Mouse (Mus musculus): ENCODE measurements around the gene Crybb3. TPM values are rescaled to one million over a fixed set of nuclear protein-coding genes. Genes with fewer than 3 reads are reported as not detected.
"Not testable (repeated sequence)": the region's sequence is repeated elsewhere in the genome, so short reads cannot be mapped to it uniquely, and the experiment has no call there.

Crybb3 gene
- under 1 TPM; 0.54 to 0.66 TPM for total RNA-seq (2021)
- long read RNA-seq, experiment 1, partial matches to known transcripts = 1 of 2 reads
- long read RNA-seq, experiment 1, other reads (novel, unspliced or antisense) = 0 of 2 reads
- long read RNA-seq, experiment 2 = 0 reads

GRCm38 (mm10) chr5:113081439-113081838, at the start of gene Crybb3:
Gene Crybb3, minus strand, starts transcription at chr5:113081584.
- intact Hi-C loops (cut with DNase I) = loop anchor here (2.0 to 10.0 kb wide), 2 partner anchors 647 to 827 kb away; partner anchors contain the start of genes Cryba4 and Crybb1
- DNase-seq = no peak

- no peak for DNase-seq
- intact Hi-C loops (cut with DNase I) = no loop called here
Observed at GRCm38 (mm10) chr5:113128426-113128825, 47.0 kb upstream of the Crybb3 start.

GRCm38 (mm10) chr5:113126476-113126875, 45.1 kb upstream of the Crybb3 start:
- DNase-seq = no peak
- intact Hi-C loops (cut with DNase I) = no loop called here

DNA sequence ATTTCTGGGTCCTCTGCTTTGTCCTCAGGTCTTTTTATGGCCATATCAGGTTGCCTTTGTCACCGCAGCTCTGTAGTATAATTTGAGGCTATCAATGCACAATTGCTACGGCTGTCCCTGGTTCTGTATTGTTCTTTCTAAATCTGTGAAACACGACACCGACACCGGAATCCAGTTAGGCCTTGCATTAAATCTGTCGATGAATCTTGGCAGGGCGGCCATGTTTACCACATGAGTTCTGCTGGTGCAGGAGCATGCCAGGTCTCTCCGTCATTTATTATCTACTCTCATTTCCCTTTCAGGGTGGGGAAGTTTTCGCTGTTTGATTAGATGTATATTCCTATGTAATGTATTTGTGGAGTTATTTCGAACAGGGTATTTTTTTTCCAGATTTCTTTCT, 42.3 kb upstream of the Crybb3 start:
- intact Hi-C loops (cut with DNase I) = no loop called here
- DNase-seq = no peak

DNA sequence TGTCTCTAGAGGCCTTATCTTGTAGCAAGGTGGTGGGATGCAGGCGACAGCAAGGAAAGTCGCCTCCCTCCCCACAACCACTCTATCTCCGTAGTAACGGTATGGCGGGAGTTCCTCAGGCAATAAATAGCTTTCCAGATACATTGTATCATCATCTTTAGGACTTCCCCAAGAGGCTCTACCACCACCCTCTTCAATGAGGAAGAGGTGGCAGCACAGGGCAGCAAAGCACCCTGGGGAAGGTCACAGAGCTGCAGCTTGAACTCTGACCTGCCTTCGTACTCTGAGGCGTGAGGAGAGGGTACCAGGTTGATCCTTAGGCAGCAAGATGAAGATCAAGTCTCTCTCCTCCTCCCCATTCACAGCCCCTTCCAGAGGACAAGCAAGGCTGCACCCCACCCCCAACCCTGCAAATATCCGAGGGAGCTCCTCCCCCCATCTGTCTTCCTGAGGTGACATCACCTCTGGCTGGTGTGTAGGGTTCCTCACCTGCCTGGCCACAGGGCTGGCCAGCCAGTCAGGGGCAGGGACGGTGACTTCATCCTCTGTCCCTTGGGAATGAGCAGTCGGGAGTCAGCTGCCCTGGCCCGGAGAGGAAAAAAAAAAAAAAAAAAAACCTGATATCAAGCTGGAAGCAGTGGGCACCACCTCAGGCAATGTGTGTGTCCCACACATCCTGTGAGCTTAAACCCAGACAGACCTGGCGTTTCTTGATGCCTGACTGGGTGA, 41.1 kb upstream of the Crybb3 start:
- intact Hi-C loops (cut with DNase I) = no loop called here
- DNase-seq = no peak

- intact Hi-C loops (cut with DNase I) = no loop called here
- no peak for DNase-seq
Observed at GRCm38 (mm10) chr5:113121591-113121875, 40.1 kb upstream of the Crybb3 start.

- DNase-seq = no peak
- intact Hi-C loops (cut with DNase I) = no loop called here
Observed at GRCm38 (mm10) chr5:113120741-113121590, 39.6 kb upstream of the Crybb3 start.

DNA sequence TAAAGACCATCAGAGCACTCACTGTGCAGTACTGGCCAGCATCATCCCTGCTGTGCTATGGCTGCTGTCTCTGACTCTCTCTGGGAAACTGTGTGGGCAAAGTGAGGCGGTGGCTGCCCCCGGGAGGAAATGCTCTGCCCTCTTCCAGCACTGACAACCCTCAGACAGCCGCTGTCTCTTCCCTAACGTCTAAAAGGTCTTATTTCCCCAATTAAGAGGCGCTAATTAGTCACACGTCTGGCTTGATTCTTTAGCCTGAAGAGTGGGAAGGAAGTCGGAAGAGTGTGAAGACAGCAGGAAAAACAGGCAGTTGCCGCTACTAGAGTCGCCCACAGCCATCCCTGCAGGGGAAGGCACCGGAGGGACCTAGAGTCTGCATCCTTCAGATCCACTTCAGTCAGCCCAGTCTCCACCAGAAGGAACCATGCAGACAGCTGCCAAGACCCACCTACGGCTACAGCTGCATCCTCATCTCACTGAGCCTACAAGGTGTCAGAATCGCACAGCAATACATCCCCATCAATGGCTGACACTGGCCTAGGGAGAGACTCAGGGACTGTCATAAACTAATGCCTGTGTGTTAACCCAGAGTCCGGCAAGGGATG, 38.6 kb upstream of the Crybb3 start:
- no peak for DNase-seq
- intact Hi-C loops (cut with DNase I) = no loop called here

GRCm38 (mm10) chr5:113119291-113119690, 37.9 kb upstream of the Crybb3 start:
- DNase-seq = no peak
- intact Hi-C loops (cut with DNase I) = no loop called here

DNA sequence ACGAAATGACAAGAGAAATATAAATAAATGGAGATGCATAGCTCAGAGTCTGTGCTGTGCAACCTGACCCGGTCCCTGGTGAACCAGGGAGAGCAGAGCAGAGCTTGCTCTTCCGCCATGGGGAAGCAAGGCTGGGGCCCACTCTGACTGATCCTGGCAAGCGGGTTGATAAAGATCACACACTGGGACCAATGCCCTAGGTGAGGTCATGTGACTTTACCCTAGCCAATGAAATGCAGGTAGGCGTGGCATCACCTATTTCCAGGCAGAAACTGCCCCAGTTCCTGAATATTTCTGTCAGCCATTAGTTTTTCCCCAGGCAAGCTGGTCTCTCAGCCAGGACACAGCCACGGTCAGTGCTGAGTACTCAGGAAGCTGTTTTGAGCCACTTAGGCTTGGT, 37.3 kb upstream of the Crybb3 start:
- DNase-seq = no peak

DNA sequence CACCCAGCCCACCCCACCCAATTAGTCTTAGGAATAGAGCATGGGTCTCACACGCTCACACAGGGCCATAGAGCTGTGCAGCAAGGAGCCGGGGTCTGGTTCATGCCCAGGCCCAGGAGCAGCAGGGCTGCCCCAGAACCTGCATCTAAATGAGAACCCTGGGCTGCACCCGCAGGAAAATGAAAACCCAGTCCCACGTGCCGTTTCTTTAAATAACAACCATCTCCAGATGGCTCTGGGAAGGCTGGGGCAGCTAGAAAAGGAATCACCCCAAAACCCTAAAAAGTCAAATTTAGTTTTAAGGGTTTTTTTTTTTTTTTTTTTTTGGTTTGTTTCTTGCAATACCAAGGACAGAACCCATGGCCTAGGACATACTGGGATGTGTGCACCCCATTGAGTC, 36.0 kb upstream of the Crybb3 start:
- intact Hi-C loops (cut with DNase I) = no loop called here

More for the DNA sequence above, 37.3 kb upstream of the Crybb3 start:
- intact Hi-C loops (cut with DNase I) = no loop called here

GRCm38 (mm10) chr5:113115896-113116295, 34.5 kb upstream of the Crybb3 start:
- DNase-seq = no peak
- intact Hi-C loops (cut with DNase I) = no loop called here

More for the DNA sequence above, 36.0 kb upstream of the Crybb3 start:
- no peak for DNase-seq

DNA sequence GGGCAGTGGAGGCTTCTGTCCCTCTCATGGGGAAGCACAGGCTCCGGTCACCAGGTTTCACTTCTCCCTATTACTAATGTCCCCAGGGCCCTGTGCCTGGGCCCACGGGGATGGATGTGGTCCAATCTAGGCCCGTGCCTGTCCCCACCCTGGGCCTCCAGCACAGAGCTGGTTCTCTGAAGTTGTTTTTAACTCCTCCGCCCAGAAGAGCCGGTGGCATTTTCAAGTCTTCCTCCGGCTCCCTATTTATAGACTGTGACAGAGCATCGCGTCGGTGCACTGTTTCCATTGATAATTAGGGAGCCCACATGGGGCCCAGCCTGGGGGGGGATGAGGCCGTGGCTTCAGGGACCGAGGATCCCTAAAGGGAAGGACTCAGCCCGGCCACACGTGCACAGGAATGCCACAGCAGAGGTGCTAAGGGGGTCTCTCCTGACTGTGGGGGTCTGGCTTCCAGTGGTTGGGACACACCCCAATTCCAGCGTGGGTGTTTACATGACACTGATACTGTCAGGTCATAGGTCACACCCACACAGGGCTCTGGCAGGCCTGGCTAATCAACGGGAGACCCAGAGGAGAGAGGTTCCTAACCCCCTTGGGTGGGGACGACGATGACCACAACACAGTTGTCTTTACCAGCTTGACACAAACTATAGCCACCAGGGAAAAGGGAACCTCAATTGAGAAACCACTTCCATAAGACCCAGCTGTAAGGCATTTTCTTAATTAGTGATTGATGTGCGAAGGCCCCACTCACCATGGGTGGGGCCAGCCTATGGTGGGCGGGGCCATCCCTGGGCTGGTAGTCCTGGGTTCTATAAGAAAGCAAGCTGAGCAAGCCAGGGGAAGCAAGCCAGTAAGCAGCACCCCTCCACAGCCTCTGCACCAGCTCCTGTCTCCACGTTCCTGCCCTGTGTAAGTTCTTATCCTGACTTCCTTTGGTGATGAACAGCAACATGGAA, 33.2 kb upstream of the Crybb3 start:
- peak in 1 of 2 experiments; percentile 42 for DNase-seq
- intact Hi-C loops (cut with DNase I) = no loop called here

- intact Hi-C loops (cut with DNase I) = no loop called here
Observed at GRCm38 (mm10) chr5:113113120-113113519, 31.7 kb upstream of the Crybb3 start.

GRCm38 (mm10) chr5:113111336-113111735, 30.0 kb upstream of the Crybb3 start:
- DNase-seq = no peak
- intact Hi-C loops (cut with DNase I) = no loop called here

More at GRCm38 (mm10) chr5:113113120-113113519, 31.7 kb upstream of the Crybb3 start:
- no peak for DNase-seq

GRCm38 (mm10) chr5:113110929-113111328, 29.5 kb upstream of the Crybb3 start:
- intact Hi-C loops (cut with DNase I) = no loop called here
- no peak for DNase-seq

DNA sequence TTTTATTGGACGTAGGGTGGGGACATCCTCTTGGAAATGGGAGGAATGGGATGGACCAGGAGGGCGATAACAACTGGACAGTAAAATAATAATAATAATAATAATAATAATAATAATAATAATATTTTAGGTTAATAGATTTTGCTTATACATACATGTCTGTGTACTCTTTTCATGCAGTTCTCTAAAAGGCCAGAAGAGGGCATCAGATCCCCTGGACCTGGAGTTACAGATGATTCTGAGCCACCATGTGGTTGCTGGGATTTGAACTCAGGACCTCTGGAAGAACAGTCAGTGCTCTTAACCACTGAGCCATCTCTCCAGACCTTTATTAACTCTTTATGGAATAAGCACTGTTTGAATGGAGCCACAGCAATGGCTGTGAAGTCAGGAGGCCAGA, 28.3 kb upstream of the Crybb3 start:
- intact Hi-C loops (cut with DNase I) = loop anchor here (2.0 kb wide), 1 partner anchor 29 kb away; no protein-coding TSS in a partner anchor
- not testable (repeated sequence) for DNase-seq

- intact Hi-C loops (cut with DNase I) = loop anchor here (2.0 kb wide), 1 partner anchor 31 kb away; no protein-coding TSS in a partner anchor
- DNase-seq = no peak
Observed at GRCm38 (mm10) chr5:113108165-113108764, 26.9 kb upstream of the Crybb3 start.

- intact Hi-C loops (cut with DNase I) = loop anchor here (2.0 kb wide), 1 partner anchor 31 kb away; no protein-coding TSS in a partner anchor
- no peak for DNase-seq
Observed at GRCm38 (mm10) chr5:113107709-113108108, 26.3 kb upstream of the Crybb3 start.
